Mouse (Mus musculus) granulocyte monocyte progenitor cell, adult 5-6 weeks (primary cell): Measurements from ENCODE around the gene Olfr766-ps1. TPM values are rescaled to one million over a fixed set of nuclear protein-coding genes. Genes with fewer than 3 reads are reported as not detected.
"Not testable (repeated sequence)": the region's sequence is repeated elsewhere in the genome, so short reads cannot be mapped to it uniquely, and the experiment has no call there.

Experiments
- ATAC-seq: replicated peaks from 2 replicates; pipeline ENCODE4 v1.8.0; 2016; ENCODE audit warnings: mild to moderate bottlenecking, moderate TSS enrichment, inconsistent platforms; ENCODE audit not compliant: poor library complexity, severe bottlenecking
- total RNA-seq, 2 experiments: library from RNA; stranded (forward) in 1 of 2; stranded (reverse) in 1 of 2; fragments of 200-712, 200-1000 nt in 1 of 2; fragments of >200 nt in 1 of 2; fragmentation: Nextera tagmentation in 1 of 2; gene quantifications; 2 replicates each; pipeline ENCODE4 v1.2.3; 2014 to 2017

Gene Olfr766-ps1
- total RNA-seq (2014; fragmentation: Nextera tagmentation) (not detected in 2 replicates), total RNA-seq (2017) (not detected in 2 replicates)

DNA sequence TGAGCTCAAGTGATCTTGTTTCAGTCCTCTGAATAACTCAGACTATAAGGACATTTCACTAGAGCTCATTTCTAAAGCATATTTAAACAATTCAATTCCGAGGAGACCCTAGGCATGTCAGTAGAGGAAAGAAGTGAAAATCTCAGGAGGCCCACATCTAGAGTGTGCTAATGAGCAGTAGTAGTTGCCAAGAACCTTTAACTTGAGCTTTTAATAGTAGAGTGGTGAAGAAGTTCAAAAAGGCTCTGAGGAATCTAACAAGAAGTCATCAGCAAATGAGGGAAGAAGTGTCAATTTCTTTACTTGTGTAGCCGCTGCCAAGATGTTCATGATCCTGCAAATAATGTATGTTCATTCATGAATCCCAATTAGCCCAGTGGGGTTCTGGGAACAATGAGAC is at the start of gene Olfr766-ps1:
Gene Olfr766-ps1 (minus strand): TSS at position 101 of the 400 bp plus-strand sequence.
- no peak for ATAC-seq

DNA sequence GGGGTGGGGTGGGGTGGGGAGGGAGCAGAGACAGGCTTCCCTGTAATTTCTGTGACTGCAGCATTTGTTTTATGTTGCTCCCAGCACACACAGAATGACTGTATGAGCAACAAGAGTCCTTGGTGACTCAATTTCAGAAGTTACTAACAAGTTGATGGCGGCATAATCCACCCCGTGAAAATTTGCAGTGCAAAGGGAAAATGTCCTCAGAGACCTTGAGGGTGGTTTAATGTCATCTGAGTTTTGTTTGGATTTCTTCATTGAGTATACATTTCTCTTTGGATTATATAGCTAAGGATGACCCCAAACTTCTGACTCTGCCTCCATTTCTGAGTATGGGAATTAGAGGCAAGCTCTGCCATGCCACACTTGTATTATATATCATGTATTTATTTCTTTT is 49.0 kb upstream of the Olfr766-ps1 start, which contains the start of gene Olfr769:
Gene Olfr769 (minus strand): TSS at position 101 of the 400 bp plus-strand sequence.
- no peak for ATAC-seq

DNA sequence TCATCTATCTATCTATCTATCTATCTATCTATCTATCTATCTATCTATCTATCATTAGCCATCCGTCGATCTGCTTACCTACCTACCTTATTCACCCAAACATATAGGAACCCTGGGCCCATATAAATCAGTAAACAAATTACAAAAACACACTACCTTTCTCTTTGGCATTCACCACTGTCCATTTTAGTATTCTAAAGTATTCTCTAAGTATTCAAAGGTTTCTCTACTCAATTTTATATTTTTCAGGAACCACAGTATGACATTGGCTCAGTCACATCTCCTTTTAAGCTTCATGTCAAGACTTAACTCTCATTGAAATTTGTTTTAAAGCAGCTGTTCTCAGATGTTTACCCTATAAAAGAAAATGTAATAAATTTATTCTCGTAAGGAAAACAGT is 46.4 kb upstream of the Olfr766-ps1 start:
- no peak for ATAC-seq

DNA sequence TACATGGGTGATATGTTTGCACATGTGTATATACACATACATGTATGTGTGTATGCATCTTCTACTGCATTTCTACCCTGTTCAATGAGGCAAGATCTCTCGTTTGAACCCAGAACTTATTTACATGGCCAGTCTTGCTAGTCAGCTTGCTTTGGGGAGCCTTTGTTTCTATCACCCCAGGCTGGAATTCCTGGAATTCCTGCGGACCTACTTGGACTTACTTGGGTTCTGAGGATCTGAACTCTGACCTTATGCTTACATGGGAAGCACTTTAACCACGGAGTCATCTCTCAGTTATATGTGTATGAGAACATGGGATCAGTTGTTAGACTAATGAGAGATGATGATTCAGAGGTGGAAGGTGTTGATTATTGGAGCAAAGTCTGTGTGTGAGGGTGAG is 32.5 kb upstream of the Olfr766-ps1 start:
- no peak for ATAC-seq

DNA sequence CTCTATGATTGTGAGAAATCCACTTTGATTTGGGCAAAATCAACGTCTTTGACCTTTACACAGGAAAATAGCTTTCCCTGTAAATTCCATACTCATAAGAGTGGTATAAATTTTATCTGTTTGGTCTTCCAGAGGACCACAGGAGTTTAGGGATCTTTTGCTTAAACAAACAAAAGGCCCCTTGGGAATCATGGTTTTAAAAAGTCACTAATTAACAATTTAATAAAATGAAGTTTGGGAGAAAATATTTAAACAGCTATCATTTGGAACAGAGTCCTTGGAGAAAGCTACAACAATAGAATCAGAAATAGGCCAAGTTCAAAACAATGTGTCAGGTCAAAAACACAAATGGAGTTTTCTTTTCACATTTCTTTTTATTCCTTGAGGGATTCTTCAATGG is 30.5 kb upstream of the Olfr766-ps1 start, which contains the start of gene Olfr768:
Gene Olfr768 (minus strand): TSS at position 101 of the 400 bp plus-strand sequence.
- no peak for ATAC-seq

DNA sequence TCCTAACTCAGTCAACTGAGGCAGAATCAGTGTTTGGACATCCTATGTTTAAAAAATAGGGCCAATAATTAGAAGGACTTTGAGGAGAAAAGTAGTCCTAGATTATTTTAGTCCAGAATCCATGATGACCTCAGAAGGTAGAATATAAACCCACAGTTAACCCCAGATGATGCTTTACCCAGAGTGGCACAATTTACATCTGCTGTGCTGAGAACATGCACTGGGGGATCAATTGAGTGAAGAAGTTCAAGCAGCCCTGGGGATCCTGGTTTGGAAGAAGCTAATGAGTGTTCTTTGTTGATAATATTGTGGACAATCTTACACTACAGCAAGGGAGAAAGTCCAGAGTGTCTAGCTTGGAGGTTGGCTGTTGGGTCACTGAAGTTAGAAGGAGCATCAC is 14.0 kb upstream of the Olfr766-ps1 start, which contains the start of gene Olfr767:
Gene Olfr767 (minus strand): TSS at position 101 of the 400 bp plus-strand sequence.
- not testable (repeated sequence) for ATAC-seq

DNA sequence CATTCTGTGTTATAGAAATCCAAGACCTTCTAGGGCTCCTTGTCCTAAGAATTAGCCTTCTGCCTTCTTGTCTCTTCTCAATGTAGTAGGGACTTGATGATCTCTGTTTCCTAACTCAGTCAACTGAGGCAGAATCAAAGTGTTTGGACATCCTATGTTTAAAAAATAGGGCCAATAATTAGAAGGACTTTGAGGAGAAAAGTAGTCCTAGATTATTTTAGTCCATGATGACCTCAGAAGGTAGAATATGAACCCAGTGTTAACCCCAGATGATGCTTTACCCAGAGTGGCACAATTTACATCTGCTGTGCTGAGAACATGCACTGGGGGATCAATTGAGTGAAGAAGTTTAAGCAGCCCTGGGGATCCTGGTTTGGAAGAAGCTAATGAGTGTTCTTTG is 18.9 kb downstream of the Olfr766-ps1 start, which contains the start of gene Olfr765:
Gene Olfr765 (minus strand): TSS at position 101 of the 400 bp plus-strand sequence.
- ATAC-seq = not testable (repeated sequence)

DNA sequence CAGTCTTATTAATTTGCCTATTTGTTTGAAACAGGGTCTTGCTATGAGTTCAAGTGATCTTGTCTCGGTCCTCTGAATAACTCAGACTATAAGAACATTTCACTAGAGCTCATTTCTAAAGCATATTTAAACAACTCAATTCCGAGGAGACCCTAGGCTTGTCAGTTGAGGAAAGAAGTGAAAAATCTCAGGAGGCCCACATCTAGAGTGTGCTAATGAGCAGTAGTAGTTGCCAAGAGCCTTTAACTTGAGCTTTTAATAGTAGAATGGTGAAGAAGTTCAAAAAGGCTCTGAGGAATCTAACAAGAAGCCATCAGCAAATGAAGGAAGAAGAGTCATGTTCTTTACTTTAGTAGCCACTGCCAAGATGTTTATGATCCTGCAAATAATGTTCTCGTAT is 29.0 kb downstream of the Olfr766-ps1 start, which contains the start of gene Olfr764-ps1:
Gene Olfr764-ps1 (minus strand): TSS at position 101 of the 400 bp plus-strand sequence.
- no peak for ATAC-seq

DNA sequence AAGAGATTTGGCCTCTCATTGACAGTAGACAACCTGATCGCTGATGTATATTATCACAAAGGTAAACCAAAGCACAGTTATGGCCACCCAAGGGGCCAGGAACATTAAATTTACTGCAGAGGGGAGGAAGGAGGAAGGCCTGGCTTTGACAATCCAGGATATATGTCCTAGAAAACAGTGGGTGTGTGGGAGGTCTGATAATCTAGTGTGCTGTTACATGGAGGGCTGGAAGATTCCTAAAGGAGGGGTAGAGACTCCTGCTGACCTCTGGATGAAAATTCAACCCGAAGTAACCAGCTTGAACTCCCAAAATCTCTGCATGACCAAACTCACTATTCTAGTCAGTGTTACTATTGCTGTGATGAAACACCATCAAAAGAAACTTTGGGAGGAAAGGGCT is 40.4 kb downstream of the Olfr766-ps1 start:
- ATAC-seq = no peak

DNA sequence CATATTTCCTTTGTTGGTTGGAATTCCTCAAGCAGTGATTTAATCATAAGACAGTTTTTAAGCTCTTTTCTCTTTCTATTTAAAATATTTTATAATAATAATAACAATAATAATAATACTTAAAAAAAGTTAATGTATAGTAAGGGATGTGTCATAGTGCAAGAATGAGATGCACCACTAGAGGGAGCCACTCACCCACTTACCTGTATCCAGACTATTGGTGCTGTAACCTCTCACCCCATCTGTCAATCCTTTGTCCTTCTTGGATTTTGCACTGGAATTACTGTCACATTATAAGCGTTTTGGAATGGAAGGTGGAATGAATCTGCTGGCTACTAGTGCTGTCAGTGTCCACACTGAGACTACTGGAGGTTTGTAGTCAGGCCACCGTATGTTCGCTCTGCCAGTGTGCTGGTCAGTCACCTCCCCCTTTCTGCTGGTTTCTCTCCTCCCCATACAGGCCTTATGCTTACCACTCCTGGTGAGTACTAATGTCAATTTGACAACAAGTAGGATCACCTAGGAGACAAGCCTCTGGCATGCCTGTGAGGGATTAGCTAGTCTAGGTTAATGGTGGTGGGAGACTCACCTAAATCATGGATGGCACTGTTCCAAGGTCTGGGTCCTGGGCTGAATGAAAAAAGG is 42.6 kb downstream of the Olfr766-ps1 start:
- peak; percentile 76 for ATAC-seq

DNA sequence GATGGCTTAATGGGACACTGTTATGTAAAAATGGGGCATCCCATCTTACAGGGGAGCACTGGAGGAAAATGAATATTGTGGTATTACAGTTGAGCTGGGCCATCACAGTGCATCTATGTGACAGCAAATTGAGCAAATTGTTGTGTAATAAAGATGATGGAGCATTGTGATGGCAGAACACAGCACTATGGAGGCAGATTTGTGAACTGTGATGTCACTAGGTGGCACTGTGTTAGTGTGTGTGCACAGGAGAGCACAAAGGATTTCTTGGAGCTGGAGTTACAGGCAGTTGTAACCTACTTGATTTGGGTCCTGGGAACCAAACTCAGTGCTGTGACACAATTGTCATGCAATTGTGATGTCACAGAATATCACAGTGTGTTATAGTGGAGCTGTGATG is 45.5 kb downstream of the Olfr766-ps1 start:
- ATAC-seq = no peak

DNA sequence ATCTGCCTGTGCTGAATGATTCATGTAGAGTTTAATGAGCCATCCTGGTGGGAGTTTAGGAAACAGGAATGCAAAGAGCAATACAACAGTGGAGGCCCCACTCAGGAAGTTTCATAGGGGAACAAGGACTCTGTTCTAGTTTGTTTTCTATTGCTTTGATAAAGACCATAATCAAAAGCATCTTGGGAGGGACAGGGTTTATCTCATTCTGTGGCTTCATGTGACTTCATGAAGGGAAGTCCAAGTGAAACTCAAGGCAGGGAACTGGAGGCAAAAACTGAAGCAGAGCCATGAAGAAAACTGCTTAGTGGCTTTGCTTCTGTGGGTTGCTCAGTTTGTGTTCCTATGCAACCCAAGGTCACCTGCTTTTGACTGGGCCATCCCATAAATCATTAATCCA is 54.3 kb downstream of the Olfr766-ps1 start:
- ATAC-seq = no peak

Other genes with a start within 250 kb of the Olfr766-ps1 start
- 33.9 and 84.1 TPM in 2 replicates for gene Ormdl2, start 247.3 kb downstream of the Olfr766-ps1 start, total RNA-seq (2014; fragmentation: Nextera tagmentation)
- gene Ormdl2, start 247.3 kb downstream of the Olfr766-ps1 start, total RNA-seq (2017) = 82.4 and 147 TPM in 2 replicates
- gene Gdf11, start 177.3 kb downstream of the Olfr766-ps1 start, total RNA-seq (2014; fragmentation: Nextera tagmentation) = 0.21 TPM in 1 of 2 replicates, not detected in the other
- gene Gdf11, start 177.3 kb downstream of the Olfr766-ps1 start, total RNA-seq (2017) = 0.15 TPM in 1 of 2 replicates, not detected in the other
- gene Cd63, start 168.0 kb downstream of the Olfr766-ps1 start, total RNA-seq (2014; fragmentation: Nextera tagmentation) = 139 and 203 TPM in 2 replicates
- gene Cd63, start 168.0 kb downstream of the Olfr766-ps1 start, total RNA-seq (2017) = 123 and 185 TPM in 2 replicates
- 2.0 and 9.5 TPM in 2 replicates for gene Rdh5, start 146.1 kb downstream of the Olfr766-ps1 start, total RNA-seq (2014; fragmentation: Nextera tagmentation)
- 2.4 TPM in 1 of 2 replicates, not detected in the other for gene Rdh5, start 146.1 kb downstream of the Olfr766-ps1 start, total RNA-seq (2017)
- 124 and 140 TPM in 2 replicates for gene Bloc1s1, start 144.9 kb downstream of the Olfr766-ps1 start, total RNA-seq (2014; fragmentation: Nextera tagmentation)
- 71.3 and 86.4 TPM in 2 replicates for gene Bloc1s1, start 144.9 kb downstream of the Olfr766-ps1 start, total RNA-seq (2017)
- gene Itga7, start 135.2 kb downstream of the Olfr766-ps1 start, total RNA-seq (2014; fragmentation: Nextera tagmentation) = not detected in 2 replicates
- not detected in 2 replicates for gene Itga7, start 135.2 kb downstream of the Olfr766-ps1 start, total RNA-seq (2017)
- not detected in 2 replicates for gene Mettl7b, start 108.0 kb downstream of the Olfr766-ps1 start, total RNA-seq (2014; fragmentation: Nextera tagmentation)
- not detected in 2 replicates for gene Mettl7b, start 108.0 kb downstream of the Olfr766-ps1 start, total RNA-seq (2017)
- not detected in 2 replicates for gene Olfr9, start 79.5 kb downstream of the Olfr766-ps1 start, total RNA-seq (2014; fragmentation: Nextera tagmentation)
- gene Olfr9, start 79.5 kb downstream of the Olfr766-ps1 start, total RNA-seq (2017) = not detected in 2 replicates
- not detected in 2 replicates for gene Olfr763, start 58.2 kb downstream of the Olfr766-ps1 start, total RNA-seq (2014; fragmentation: Nextera tagmentation)
- gene Olfr763, start 58.2 kb downstream of the Olfr766-ps1 start, total RNA-seq (2017) = not detected in 2 replicates
- not detected in 2 replicates for gene Olfr764-ps1, start 29.1 kb downstream of the Olfr766-ps1 start, total RNA-seq (2014; fragmentation: Nextera tagmentation)
- not detected in 2 replicates for gene Olfr764-ps1, start 29.1 kb downstream of the Olfr766-ps1 start, total RNA-seq (2017)
- gene Olfr765, start 19.0 kb downstream of the Olfr766-ps1 start, total RNA-seq (2014; fragmentation: Nextera tagmentation) = not detected in 2 replicates
- not detected in 2 replicates for gene Olfr765, start 19.0 kb downstream of the Olfr766-ps1 start, total RNA-seq (2017)
- gene Olfr767, start 13.9 kb upstream of the Olfr766-ps1 start, total RNA-seq (2014; fragmentation: Nextera tagmentation) = not detected in 2 replicates
- not detected in 2 replicates for gene Olfr767, start 13.9 kb upstream of the Olfr766-ps1 start, total RNA-seq (2017)
- not detected in 2 replicates for gene Olfr768, start 30.4 kb upstream of the Olfr766-ps1 start, total RNA-seq (2014; fragmentation: Nextera tagmentation)
- not detected in 2 replicates for gene Olfr768, start 30.4 kb upstream of the Olfr766-ps1 start, total RNA-seq (2017)
- not detected in 2 replicates for gene Olfr769, start 48.9 kb upstream of the Olfr766-ps1 start, total RNA-seq (2014; fragmentation: Nextera tagmentation)
- gene Olfr769, start 48.9 kb upstream of the Olfr766-ps1 start, total RNA-seq (2017) = not detected in 2 replicates
- gene Olfr770, start 70.0 kb upstream of the Olfr766-ps1 start, total RNA-seq (2014; fragmentation: Nextera tagmentation) = not detected in 2 replicates
- not detected in 2 replicates for gene Olfr770, start 70.0 kb upstream of the Olfr766-ps1 start, total RNA-seq (2017)
- gene Olfr771, start 95.8 kb upstream of the Olfr766-ps1 start, total RNA-seq (2014; fragmentation: Nextera tagmentation) = not detected in 2 replicates
- gene Olfr771, start 95.8 kb upstream of the Olfr766-ps1 start, total RNA-seq (2017) = not detected in 2 replicates
- not detected in 2 replicates for gene Olfr772, start 108.9 kb upstream of the Olfr766-ps1 start, total RNA-seq (2014; fragmentation: Nextera tagmentation)
- gene Olfr772, start 108.9 kb upstream of the Olfr766-ps1 start, total RNA-seq (2017) = not detected in 2 replicates
- not detected in 2 replicates for gene Olfr773, start 118.4 kb upstream of the Olfr766-ps1 start, total RNA-seq (2014; fragmentation: Nextera tagmentation)
- not detected in 2 replicates for gene Olfr773, start 118.4 kb upstream of the Olfr766-ps1 start, total RNA-seq (2017)
- gene Olfr774, start 167.2 kb upstream of the Olfr766-ps1 start, total RNA-seq (2014; fragmentation: Nextera tagmentation) = not detected in 2 replicates
- gene Olfr774, start 167.2 kb upstream of the Olfr766-ps1 start, total RNA-seq (2017) = not detected in 2 replicates
- gene Olfr775, start 179.4 kb upstream of the Olfr766-ps1 start, total RNA-seq (2014; fragmentation: Nextera tagmentation) = not detected in 2 replicates
- gene Olfr775, start 179.4 kb upstream of the Olfr766-ps1 start, total RNA-seq (2017) = not detected in 2 replicates
- gene Olfr776, start 190.2 kb upstream of the Olfr766-ps1 start, total RNA-seq (2014; fragmentation: Nextera tagmentation) = not detected in 2 replicates
- gene Olfr776, start 190.2 kb upstream of the Olfr766-ps1 start, total RNA-seq (2017) = not detected in 2 replicates
- gene Olfr777, start 202.5 kb upstream of the Olfr766-ps1 start, total RNA-seq (2014; fragmentation: Nextera tagmentation) = not detected in 2 replicates
- gene Olfr777, start 202.5 kb upstream of the Olfr766-ps1 start, total RNA-seq (2017) = not detected in 2 replicates
- not detected in 2 replicates for gene Olfr780, start 249.1 kb upstream of the Olfr766-ps1 start, total RNA-seq (2014; fragmentation: Nextera tagmentation)
- gene Olfr780, start 249.1 kb upstream of the Olfr766-ps1 start, total RNA-seq (2017) = not detected in 2 replicates